ENCODE assay signal across 9 mouse cellular contexts in genomic region chr15:36688051-36688754, GRCm38 (mm10).
A peak's percentile ranks its signal among the peaks of the same experiment; 100 is the strongest.
DNase-seq lines count a peak whose midpoint lies in the region; ATAC-seq and TF ChIP-seq lines count a peak whose summit lies in the region.
"Had no signal": no experiment of that assay in that cellular context is flagged by ENCODE, and none has a peak within 500 bp of the region (broad histone marks: within the 10 kb centered on the region; RNA-seq: fewer than 3 reads in every experiment).

No protein-coding gene starts in this region.

- DNase-seq in heart, postnatal 4 days, result no peak
- no peak for DNase-seq in ES-E14 (ENCODE audit: low read depth, low spot score)
- no peak for DNase-seq in hindbrain, postnatal 0 days (ENCODE audit: low spot score)
- peak; percentile 13 for DNase-seq in lung, postnatal 14 days
- peak; percentile 48 for DNase-seq in thymus, postnatal 25 days
- no peak for DNase-seq in embryo, embryonic 11 days
- no peak for DNase-seq in gastrocnemius, postnatal 4 days (ENCODE audit: low spot score in 2 of 2)

- H3K9me3 ChIP-seq in heart, embryonic 13.5 days, result no peaks in the 10 kb centered on the region
- H3K9me3 ChIP-seq in ES-E14 (ENCODE audit: control insufficient read depth, insufficient read depth, low read depth, low read length), result no peaks in the 10 kb centered on the region
- H3K9me3 ChIP-seq in hindbrain, postnatal 0 days (ENCODE audit: low read length), result no peaks in the 10 kb centered on the region

- peak overlapping the region; percentile 63 for H3K4me2 ChIP-seq in heart, embryonic 13.5 days
- peak overlapping the region; percentile 26; the same call in 1 of the 2 replicates for H3K4me2 ChIP-seq in hindbrain, postnatal 0 days (ENCODE audit: low read depth, low read length)

- H3K4me3 ChIP-seq in heart, embryonic 13.5 days, result peak overlapping the region; percentile 32
- H3K4me3 ChIP-seq in ES-E14 (ENCODE audit: insufficient read depth in 1 of 2, low read depth in 1 of 2, low read length in 2 of 2, poor library complexity in 1 of 2, severe bottlenecking in 1 of 2), result peak overlapping the region in 1 of 2 experiments; percentile 31; a peak in 3 of 4 replicates
- no peak overlapping the region for H3K4me3 ChIP-seq in hindbrain, postnatal 0 days (ENCODE audit: low read length)

- no peak overlapping the region for H3K27ac ChIP-seq in heart, embryonic 13.5 days (replicated peaks)
- H3K27ac ChIP-seq in ES-E14 (ENCODE audit: insufficient read depth, low read depth, low read length, poor library complexity, severe bottlenecking), result peak overlapping the region; percentile 46; the same call in 1 of the 2 replicates
- no peak overlapping the region for H3K27ac ChIP-seq in hindbrain, postnatal 0 days

- in situ Hi-C loops in ES-E14 (cut with MboI; ENCODE audit: low sequenced_read_pairs in 2 of 2, unreplicated experiment in 2 of 2), result no loop called here

- TF ChIP-seq CTCF in hindbrain, postnatal 0 days (IDR thresholded peaks at IDR 0.05; ENCODE audit: low read depth), result no peak

- no peak for ATAC-seq in heart, embryonic 13.5 days (ENCODE audit: extremely low read depth, insufficient number of reproducible peaks, low FRiP score, low TSS enrichment)
- ATAC-seq in hindbrain, postnatal 0 days, result no peak
- ATAC-seq: Patski had no signal

- no peaks in the 10 kb centered on the region for H3K36me3 ChIP-seq in heart, embryonic 13.5 days
- H3K36me3 ChIP-seq in ES-E14 (ENCODE audit: control insufficient read depth, insufficient read depth, low read length, poor library complexity, severe bottlenecking), result no peaks in the 10 kb centered on the region
- no peaks in the 10 kb centered on the region for H3K36me3 ChIP-seq in hindbrain, postnatal 0 days (ENCODE audit: insufficient read depth, low read length)

- peaks cover 15% of the 10 kb centered on the region; the same call in 1 of the 2 replicates for H3K27me3 ChIP-seq in heart, embryonic 13.5 days (replicated peaks)
- H3K27me3 ChIP-seq in hindbrain, postnatal 0 days (ENCODE audit: insufficient read depth, low read length), result no peaks in the 10 kb centered on the region
- H3K27me3 ChIP-seq: Patski had no signal

- peak overlapping the region; percentile 24; the same call in 1 of the 2 replicates for H3K9ac ChIP-seq in heart, embryonic 13.5 days
- H3K9ac ChIP-seq in ES-E14 (ENCODE audit: insufficient read depth, low read depth, low read length, poor library complexity, severe bottlenecking), result no peak overlapping the region
- H3K9ac ChIP-seq in hindbrain, postnatal 0 days (replicated peaks; ENCODE audit: low read length), result no peak overlapping the region

- H3K4me1 ChIP-seq in heart, embryonic 13.5 days, result peaks cover 14% of the 10 kb centered on the region
- H3K4me1 ChIP-seq in ES-E14 (ENCODE audit: control insufficient read depth in 2 of 2, insufficient read depth in 2 of 2, low read length in 2 of 2, poor library complexity in 1 of 2), result peaks cover 6 to 25% of the 10 kb centered on the region in 2 experiments; a peak in 3 of 4 replicates
- peaks cover 6% of the 10 kb centered on the region; the same call in 1 of the 2 replicates for H3K4me1 ChIP-seq in hindbrain, postnatal 0 days (ENCODE audit: insufficient read depth, low read length)

- WGBS in heart, embryonic 13.5 days, result 5% methylated on average over 17 of the region's 17 CpGs
- 15% methylated on average over 17 of the region's 17 CpGs for WGBS in hindbrain, postnatal 0 days

TF ChIP-seq in ES-E14, 5 proteins besides CTCF, POLR2A, EP300 and RAD21:
- no peak for TF ChIP-seq HCFC1 (IDR thresholded peaks at IDR 0.05; ENCODE audit: borderline replicate concordance, insufficient read depth, low read length)
- no peak for TF ChIP-seq CHD2 (IDR thresholded peaks at IDR 0.05; ENCODE audit: low read depth, low read length)
- TF ChIP-seq MAFK (IDR thresholded peaks at IDR 0.05; ENCODE audit: insufficient read depth, low read depth, low read length), result no peak
- no peak for TF ChIP-seq ZC3H11A (IDR thresholded peaks at IDR 0.05; ENCODE audit: borderline replicate concordance, low read depth, low read length)
- TF ChIP-seq ZNF384 (IDR thresholded peaks at IDR 0.05; ENCODE audit: low read depth, low read length), result no peak

Comparison
In these comparisons a context has a peak if more than half of its experiments do, and no peak if none do; other contexts are left out.
1. DNase-seq: peak in lung, postnatal 14 days (single experiment) and thymus, postnatal 25 days (single experiment); none in heart, postnatal 4 days (single experiment), ES-E14 (single experiment), hindbrain, postnatal 0 days (single experiment), embryo, embryonic 11 days (single experiment) and gastrocnemius, postnatal 4 days (0 of 2).